Mouse (Mus musculus) liver, embryonic 13.5 days (tissue): ENCODE data around the gene Aldoart2. TPM values are rescaled to one million over a fixed set of nuclear protein-coding genes. Genes with fewer than 3 reads are reported as not detected.
A peak's percentile ranks its signal among the peaks of the same experiment; 100 is the strongest.
"Not testable (repeated sequence)": the region's sequence is repeated elsewhere in the genome, so short reads cannot be mapped to it uniquely, and the experiment has no call there.

Experiments
- ATAC-seq: fragments of 200-750 bp; cut with Nextera tagmentation; 2 replicates; pipeline ENCODE4 v1.8.0; 2017; ENCODE audit warnings: low read depth, mild to moderate bottlenecking, moderate number of reproducible peaks, moderate library complexity
- DNase-seq: peaks from one replicate; pipeline ENCODE4 v3.0.0; 2022
- H3K27ac ChIP-seq: fragments of 300-500 bp; sonication (generic); 2 replicates; pipeline ENCODE4 v1.5.1; 2015; ENCODE audit warnings: moderate library complexity, mild to moderate bottlenecking, inconsistent platforms
- H3K27me3 ChIP-seq: fragments of 300-500 bp; sonication (generic); 2 replicates; pipeline ENCODE4 v1.6.1; 2015; ENCODE audit warnings: mild to moderate bottlenecking, inconsistent platforms
- H3K36me3 ChIP-seq: fragments of 300-500 bp; sonication (generic); 2 replicates; pipeline ENCODE4 v1.6.1; 2015; ENCODE audit warnings: mild to moderate bottlenecking, inconsistent platforms
- H3K4me1 ChIP-seq: fragments of 300-500 bp; sonication (generic); replicated peaks from 2 replicates; pipeline ENCODE4 v1.6.1; 2015; ENCODE audit warnings: inconsistent platforms
- H3K4me2 ChIP-seq: fragments of 300-500 bp; sonication (generic); 2 replicates; pipeline ENCODE4 v1.6.1; 2015; ENCODE audit warnings: inconsistent platforms, mild to moderate bottlenecking, moderate library complexity
- H3K4me3 ChIP-seq: fragments of 300-500 bp; sonication (generic); replicated peaks from 2 replicates; pipeline ENCODE4 v1.5.1; 2015; ENCODE audit warnings: mild to moderate bottlenecking, inconsistent platforms
- H3K9ac ChIP-seq: fragments of 300-500 bp; sonication (generic); 2 replicates; pipeline ENCODE4 v1.6.1; 2015; ENCODE audit warnings: mild to moderate bottlenecking, inconsistent platforms
- H3K9me3 ChIP-seq: fragments of 300-500 bp; sonication (generic); replicated peaks from 2 replicates; pipeline ENCODE4 v1.6.1; 2016; ENCODE audit warnings: inconsistent platforms
- WGBS: fragments of 180-500 bp; shearing (Covaris S2); methylation state at CpG from one replicate; pipeline ENCODE4 v1.1.7; 2015; ENCODE audit not compliant: insufficient replicate concordance; 5-methylcytosine and 5-hydroxymethylcytosine counted together
- polyA plus RNA-seq: library from polyadenylated mRNA; unstranded; fragments of >200 nt; fragmentation: Nextera tagmentation; extraction: Ambion mirVana; gene quantifications from 2 replicates; pipeline ENCODE4 v1.2.1, GENCODE M21; 2015

Aldoart2 gene
- polyA plus RNA-seq, 1 experiment from 2014 or later, result not detected

DNA sequence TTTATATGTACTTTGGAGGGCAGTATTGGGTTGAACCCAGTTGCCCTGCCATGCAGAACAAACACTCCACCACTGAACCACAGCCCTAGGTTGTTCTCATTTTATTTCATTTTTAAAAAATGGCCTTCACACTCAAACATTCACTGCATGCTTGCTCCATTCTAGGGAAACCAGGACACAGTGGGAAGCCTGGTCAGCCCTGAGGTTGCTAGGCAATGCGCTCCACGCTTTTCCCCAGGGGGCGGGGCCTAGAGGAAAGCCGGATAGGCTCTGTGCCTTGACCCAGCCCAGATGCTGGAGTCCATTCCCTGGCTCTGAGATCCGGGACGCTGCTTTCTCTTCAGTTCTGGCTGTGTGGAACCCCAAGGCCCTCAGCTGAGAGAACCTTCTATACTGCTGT is 8.8 kb downstream of the Aldoart2 start:
- H3K9me3 ChIP-seq, result no peaks in the 10 kb centered on the region
- H3K27ac ChIP-seq, result no peak overlapping the region
- no peaks in the 10 kb centered on the region; the same call in 1 of the 2 replicates for H3K27me3 ChIP-seq
- H3K4me2 ChIP-seq, result no peak overlapping the region
- no peak overlapping the region for H3K4me3 ChIP-seq
- DNase-seq (no peak), ATAC-seq (no peak)
- 9% methylated on average over 6 of the region's 6 CpGs for WGBS
- H3K36me3 ChIP-seq, result no peaks in the 10 kb centered on the region
- no peak overlapping the region for H3K9ac ChIP-seq
- H3K4me1 ChIP-seq, result no peaks in the 10 kb centered on the region

DNA sequence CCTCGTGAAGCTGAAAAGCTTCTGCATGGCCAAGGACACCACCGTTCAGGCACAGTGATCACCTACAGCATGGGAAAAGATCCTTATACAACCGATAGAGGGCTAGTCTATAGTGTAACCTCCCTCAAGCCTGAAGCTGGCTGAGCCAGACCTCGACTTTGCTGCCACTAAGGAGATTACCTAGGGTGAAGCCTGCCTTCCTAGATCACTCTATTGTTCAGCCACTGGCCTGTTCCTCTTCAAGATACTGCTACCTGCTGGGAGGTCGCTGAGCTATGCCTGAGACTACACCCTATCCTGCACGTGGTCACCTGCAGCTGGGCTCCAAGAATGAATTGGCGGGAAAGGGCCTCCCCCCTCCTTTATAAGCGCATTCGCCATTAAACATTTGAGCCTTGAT is 21.9 kb downstream of the Aldoart2 start:
- ATAC-seq, H3K4me3 ChIP-seq, H3K9me3 ChIP-seq, H3K27me3 ChIP-seq, H3K4me2 ChIP-seq, H3K36me3 ChIP-seq, DNase-seq, H3K4me1 ChIP-seq, H3K27ac ChIP-seq, H3K9ac ChIP-seq: not testable (repeated sequence)
- 45% methylated on average over 9 of the region's 9 CpGs for whole genome bisulfite sequencing

DNA sequence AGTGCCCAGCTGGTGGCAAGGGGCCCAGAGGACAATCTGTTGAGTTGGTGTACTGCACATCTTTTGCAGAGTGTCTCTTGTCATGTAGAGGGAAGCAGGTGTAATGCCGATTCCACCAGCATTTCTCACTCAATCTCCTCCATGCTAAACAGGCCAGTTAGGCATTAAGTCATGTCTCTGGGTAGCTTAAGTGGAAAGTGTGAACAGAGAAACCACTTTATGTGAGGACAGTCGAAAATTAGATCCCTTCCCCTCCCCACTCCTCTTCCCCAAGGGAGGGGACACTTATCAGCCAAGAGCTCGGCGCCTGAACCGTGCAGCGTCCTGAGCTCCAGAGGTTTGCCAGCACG is 33.5 kb downstream of the Aldoart2 start:
- Histone ChIP-seq H3K36me3 (no peaks in the 10 kb centered on the region), H3K4me2 (peak overlapping the region; percentile 72), H3K9ac (no peak overlapping the region), H3K27me3 (peaks cover 65% of the 10 kb centered on the region), H3K4me1 (peaks cover 23% of the 10 kb centered on the region), H3K27ac (no peak overlapping the region), H3K9me3 (no peaks in the 10 kb centered on the region), H3K4me3 (peak overlapping the region; percentile 55)
- WGBS, result 11% methylated on average over 7 of the region's 7 CpGs
- DNase-seq, result no peak
- ATAC-seq, result no peak

DNA sequence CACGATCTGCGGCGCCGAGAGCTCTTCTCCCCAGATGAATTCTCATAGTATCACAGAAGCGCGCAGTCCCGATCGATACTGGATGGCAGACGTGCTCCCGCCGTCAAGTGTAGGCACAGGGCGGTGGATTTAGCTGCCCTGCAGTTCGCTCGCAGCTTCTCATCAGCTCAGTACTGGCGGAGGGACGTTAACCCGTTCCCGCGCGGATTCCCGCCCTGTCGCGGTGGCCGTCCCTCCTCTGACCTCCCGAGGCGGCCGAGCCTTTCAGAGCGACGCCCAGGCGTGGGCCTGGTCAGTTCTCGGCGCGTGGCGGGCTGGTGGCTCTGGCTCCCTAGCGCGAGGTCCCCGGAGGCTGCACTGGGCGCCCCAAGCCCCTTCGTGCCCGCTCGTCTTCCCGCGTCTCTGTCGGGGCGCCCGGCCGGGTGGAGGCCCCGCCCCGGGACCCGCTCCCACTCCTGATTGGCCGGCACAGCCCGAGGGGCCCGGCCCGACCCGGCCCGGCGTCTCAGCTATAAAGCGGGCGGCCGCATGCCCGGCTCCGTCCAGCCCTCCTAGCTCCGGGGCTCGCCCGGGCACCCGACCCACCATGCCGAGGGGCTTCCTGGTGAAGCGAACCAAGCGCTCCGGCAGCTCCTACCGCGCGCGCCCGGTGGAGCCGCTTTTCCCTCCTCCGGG is 34.0 kb downstream of the Aldoart2 start, which contains the start of gene Insm2:
Gene Insm2, plus strand, starts transcription at position 541 of the 675 bp plus-strand sequence.
- DNase-seq, result no peak
- peaks cover 65% of the 10 kb centered on the region for H3K27me3 ChIP-seq
- H3K4me1 ChIP-seq, result peaks cover 23% of the 10 kb centered on the region
- H3K4me2 ChIP-seq, result peak within 1 kb of the TSS; percentile 72
- no peaks in the 10 kb centered on the region for H3K9me3 ChIP-seq
- WGBS, result 1% methylated on average over 70 of the region's 77 CpGs
- no peaks in the 10 kb centered on the region for H3K36me3 ChIP-seq
- ATAC-seq, result no peak
- H3K4me3 ChIP-seq, result peak within 1 kb of the TSS; percentile 55
- no peak within 1 kb of the TSS for H3K27ac ChIP-seq
- H3K9ac ChIP-seq, result no peak within 1 kb of the TSS

DNA sequence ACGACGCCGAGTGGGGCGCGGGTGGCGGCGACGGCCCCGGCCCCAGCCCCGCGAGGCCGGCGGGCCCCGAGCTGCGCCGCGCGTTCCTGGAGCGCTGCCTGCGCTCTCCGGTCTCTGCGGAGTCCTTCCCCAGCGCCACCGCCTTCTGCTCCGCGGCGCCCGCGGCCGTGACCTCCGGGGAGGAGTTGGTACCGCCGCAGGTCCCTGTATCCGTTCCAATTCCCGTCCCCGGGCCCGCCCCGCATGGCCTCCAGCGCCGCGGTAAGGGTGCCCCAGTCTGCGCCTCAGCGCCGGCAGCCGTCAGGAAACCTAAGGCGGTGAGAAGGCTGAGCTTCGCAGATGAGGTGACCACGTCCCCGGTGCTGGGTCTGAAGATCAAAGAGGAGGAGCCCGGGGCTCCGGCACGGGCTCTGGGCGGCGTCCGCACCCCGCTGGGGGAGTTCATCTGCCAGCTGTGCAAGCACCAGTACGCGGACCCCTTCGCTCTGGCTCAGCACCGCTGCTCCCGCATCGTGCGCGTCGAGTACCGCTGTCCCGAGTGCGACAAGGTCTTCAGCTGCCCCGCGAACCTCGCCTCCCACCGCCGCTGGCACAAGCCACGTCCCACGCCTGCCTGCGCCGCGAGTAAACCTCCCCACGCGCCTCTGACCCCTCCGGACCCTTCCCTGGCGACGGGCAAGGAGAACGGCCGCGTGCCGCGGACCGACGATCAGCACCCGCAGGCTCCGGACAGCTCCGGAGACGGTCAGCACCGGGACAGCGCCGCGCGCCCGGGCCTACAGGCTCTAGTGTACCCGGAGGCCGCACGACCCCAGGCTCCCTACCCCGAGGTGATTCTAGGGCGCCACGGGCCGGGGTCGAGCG is 34.8 kb downstream of the Aldoart2 start:
- Histone ChIP-seq H3K27me3 (peaks cover 65% of the 10 kb centered on the region), H3K4me3 (peak overlapping the region; percentile 55), H3K9ac (no peak overlapping the region), H3K9me3 (no peaks in the 10 kb centered on the region), H3K4me1 (peaks cover 23% of the 10 kb centered on the region), H3K4me2 (peak overlapping the region; percentile 72), H3K27ac (no peak overlapping the region), H3K36me3 (no peaks in the 10 kb centered on the region)
- DNase-seq (peak; percentile 49), ATAC-seq (peak; percentile 79)
- under 1% methylated on average over 102 of the region's 109 CpGs for whole genome bisulfite sequencing

DNA sequence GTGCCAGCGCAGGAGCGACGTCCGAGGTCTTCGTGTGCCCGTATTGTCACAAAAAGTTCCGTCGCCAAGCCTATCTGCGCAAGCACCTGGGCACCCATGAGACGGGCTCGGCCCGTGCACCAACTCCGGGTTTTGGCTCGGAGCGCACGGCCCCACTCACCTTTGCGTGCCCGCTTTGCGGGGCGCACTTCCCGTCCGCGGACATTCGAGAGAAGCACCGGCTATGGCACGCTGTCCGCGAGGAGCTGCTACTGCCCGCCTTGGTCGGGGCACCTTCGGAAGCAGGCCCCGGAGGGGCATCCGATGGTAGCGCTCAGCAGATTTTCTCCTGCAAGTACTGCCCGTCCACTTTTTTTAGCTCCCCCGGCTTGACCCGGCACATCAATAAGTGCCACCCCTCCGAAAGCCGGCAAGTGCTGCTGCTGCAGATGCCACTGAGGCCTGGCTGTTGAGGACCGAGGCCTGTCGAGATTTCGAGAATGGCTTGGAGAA is 35.5 kb downstream of the Aldoart2 start:
- DNase-seq (no peak), ATAC-seq (peak; percentile 45)
- Histone ChIP-seq H3K4me3 (peak overlapping the region; percentile 55), H3K4me2 (peak overlapping the region; percentile 72), H3K36me3 (no peaks in the 10 kb centered on the region), H3K9ac (no peak overlapping the region), H3K27ac (no peak overlapping the region), H3K9me3 (no peaks in the 10 kb centered on the region), H3K4me1 (peaks cover 23% of the 10 kb centered on the region), H3K27me3 (peaks cover 65% of the 10 kb centered on the region)
- WGBS, result 8% methylated on average over 37 of the region's 42 CpGs

DNA sequence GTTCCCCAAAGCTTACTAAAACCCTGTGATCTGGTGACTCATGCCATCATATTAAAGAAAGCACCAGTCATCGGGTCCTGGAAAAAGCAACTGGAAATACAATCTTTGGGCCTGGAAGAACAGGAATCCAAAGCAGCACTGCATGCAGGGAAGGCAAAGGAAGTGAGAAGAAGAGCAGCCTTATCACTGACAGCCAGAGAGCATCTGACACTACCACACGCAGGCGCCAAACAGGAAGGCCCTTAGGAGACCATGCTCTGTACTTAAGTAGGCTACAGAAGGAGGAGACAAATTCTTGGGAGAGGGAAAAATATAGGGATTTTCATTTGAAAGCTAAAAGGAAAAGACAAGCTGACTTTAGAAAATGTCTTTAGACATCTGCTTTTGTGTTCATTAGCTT is 39.4 kb downstream of the Aldoart2 start:
- Histone ChIP-seq H3K9me3 (no peaks in the 10 kb centered on the region), H3K27ac (no peak overlapping the region), H3K36me3 (no peaks in the 10 kb centered on the region), H3K9ac (no peak overlapping the region), H3K4me1 (peaks cover 14% of the 10 kb centered on the region), H3K4me2 (no peak overlapping the region), H3K4me3 (no peak overlapping the region), H3K27me3 (peaks cover 27% of the 10 kb centered on the region)
- ATAC-seq (no peak), DNase-seq (no peak)
- WGBS, result 26% methylated on average over 3 of the region's 3 CpGs

DNA sequence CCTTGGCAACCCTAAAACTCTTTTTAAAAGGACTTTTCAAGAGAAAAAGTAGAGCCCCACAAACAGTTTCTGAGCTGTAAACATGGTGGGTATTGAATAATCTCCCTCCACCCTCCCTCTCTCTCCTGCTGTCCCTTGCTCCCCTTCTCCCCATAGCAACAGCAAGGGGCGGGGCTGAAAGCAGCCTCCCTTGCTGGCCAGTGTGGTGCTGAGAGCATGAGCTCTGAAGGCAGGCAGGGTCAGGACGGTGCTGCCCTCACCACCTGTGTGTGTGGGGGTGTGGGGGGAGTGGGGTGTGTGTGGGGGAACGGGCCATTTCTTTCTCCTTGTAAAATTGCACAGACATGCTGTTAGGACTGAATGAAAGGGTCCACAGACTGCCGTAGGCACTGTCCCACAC is 42.9 kb downstream of the Aldoart2 start:
- no peaks in the 10 kb centered on the region for H3K27me3 ChIP-seq
- no peaks in the 10 kb centered on the region for H3K36me3 ChIP-seq
- 63% methylated on average over 4 of the region's 4 CpGs for WGBS
- H3K27ac ChIP-seq, result no peak overlapping the region
- peaks cover 6% of the 10 kb centered on the region; the same call in 1 of the 2 replicates for H3K4me1 ChIP-seq
- DNase-seq (no peak), ATAC-seq (no peak)
- no peaks in the 10 kb centered on the region for H3K9me3 ChIP-seq
- H3K9ac ChIP-seq, result no peak overlapping the region
- H3K4me2 ChIP-seq, result no peak overlapping the region
- H3K4me3 ChIP-seq, result no peak overlapping the region

DNA sequence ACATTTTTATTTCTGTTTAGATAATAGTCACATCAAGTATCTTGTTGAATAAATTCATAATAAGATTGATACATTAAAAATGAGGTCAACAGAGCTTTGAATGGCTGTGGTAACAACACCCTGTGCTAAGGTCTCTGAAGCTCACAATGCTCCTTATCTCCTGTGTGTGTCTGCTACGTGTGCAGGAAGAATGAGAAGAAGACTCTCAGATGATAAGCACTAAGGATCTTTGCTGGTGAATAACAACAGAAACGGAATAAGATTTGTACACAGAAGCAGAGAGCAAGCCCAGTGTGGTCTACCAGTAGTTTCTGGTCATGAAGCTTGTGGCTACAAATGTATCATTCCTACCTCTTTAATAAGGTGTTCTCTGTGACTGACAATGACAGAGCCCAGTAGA is 45.8 kb downstream of the Aldoart2 start:
- Histone ChIP-seq H3K27ac (no peak overlapping the region), H3K27me3 (no peaks in the 10 kb centered on the region), H3K4me2 (no peak overlapping the region), H3K36me3 (no peaks in the 10 kb centered on the region), H3K4me3 (no peak overlapping the region), H3K9ac (no peak overlapping the region), H3K4me1 (peaks cover 11% of the 10 kb centered on the region), H3K9me3 (no peaks in the 10 kb centered on the region)
- DNase-seq (no peak), ATAC-seq (peak; percentile 60)
- 12% methylated on average over 2 of the region's 2 CpGs for WGBS
